Comparison of ENCODE assay signal across 9 mouse cellular contexts in genomic region chr14:28057885-28058860, GRCm38 (mm10).
DNase-seq lines count a peak whose midpoint lies in the region; ATAC-seq and TF ChIP-seq lines count a peak whose summit lies in the region.
"Had no signal": no experiment of that assay in that cellular context is flagged by ENCODE, and none has a peak within 500 bp of the region (broad histone marks: within the 10 kb centered on the region; RNA-seq: fewer than 3 reads in every experiment).

No protein-coding gene starts in this region.

- H3K9ac ChIP-seq in embryonic facial prominence, embryonic 15.5 days, result no peak overlapping the region
- no peak overlapping the region for H3K9ac ChIP-seq in heart, embryonic 16.5 days (ENCODE audit: low read length)
- no peak overlapping the region for H3K9ac ChIP-seq in lung, embryonic 14.5 days

- peak; percentile 24 for DNase-seq in kidney, postnatal 14 days
- no peak for DNase-seq in kidney, adult 9 months
- DNase-seq in lung, embryonic 14.5 days, result peak; percentile 88
- peak; percentile 42 for DNase-seq in ovary, postnatal 14 days (ENCODE audit: low spot score)
- no peak for DNase-seq in cerebellum, adult 8-10 months
- DNase-seq in adipocyte (ENCODE audit: low spot score), result no peak

- no peaks in the 10 kb centered on the region for H3K27me3 ChIP-seq in embryonic facial prominence, embryonic 15.5 days
- 0 out of 2 replicates have a peak, but pooled peaks cover 2% of the 10 kb centered on the region for H3K27me3 ChIP-seq in heart, embryonic 16.5 days (ENCODE audit: control insufficient read depth, insufficient read depth, low read length)
- no peaks in the 10 kb centered on the region for H3K27me3 ChIP-seq in lung, embryonic 14.5 days (ENCODE audit: insufficient read depth, low read length)
- H3K27me3 ChIP-seq: megakaryocyte, embryonic 14.5 days had no signal

- no peaks in the 10 kb centered on the region for H3K9me3 ChIP-seq in embryonic facial prominence, embryonic 15.5 days (replicated peaks)
- no peaks in the 10 kb centered on the region for H3K9me3 ChIP-seq in heart, embryonic 16.5 days (replicated peaks; ENCODE audit: control insufficient read depth, low read length)
- H3K9me3 ChIP-seq in lung, embryonic 14.5 days (ENCODE audit: low read depth, low read length), result no peaks in the 10 kb centered on the region
- H3K9me3 ChIP-seq: megakaryocyte, embryonic 14.5 days had no signal

- ATAC-seq in embryonic facial prominence, embryonic 15.5 days (ENCODE audit: insufficient number of reproducible peaks, low FRiP score, low TSS enrichment, low read depth), result peak; percentile 39; the same call in 1 of the 2 replicates
- peak; percentile 23; the same call in 1 of the 2 replicates for ATAC-seq in heart, embryonic 16.5 days (replicated peaks; ENCODE audit: extremely low read depth, insufficient read depth, low FRiP score)
- peak; percentile 93 for ATAC-seq in lung, embryonic 14.5 days (ENCODE audit: insufficient read depth)

- no peak overlapping the region for H3K4me2 ChIP-seq in embryonic facial prominence, embryonic 15.5 days (replicated peaks)
- H3K4me2 ChIP-seq in heart, embryonic 16.5 days (ENCODE audit: low read depth, low read length), result no peak overlapping the region; the same call in 1 of the 2 replicates
- H3K4me2 ChIP-seq in lung, embryonic 14.5 days, result peak overlapping the region; percentile 42

- WGBS in embryonic facial prominence, embryonic 15.5 days, result 19% methylated on average over 18 of the region's 18 CpGs
- 36% methylated on average over 18 of the region's 18 CpGs for WGBS in heart, embryonic 16.5 days
- WGBS in lung, embryonic 14.5 days, result 13% methylated on average over 18 of the region's 18 CpGs

- peaks cover 7% of the 10 kb centered on the region; the same call in 1 of the 2 replicates for H3K4me1 ChIP-seq in embryonic facial prominence, embryonic 15.5 days
- H3K4me1 ChIP-seq in heart, embryonic 16.5 days (ENCODE audit: control insufficient read depth, insufficient read depth, low read length), result peaks cover 6% of the 10 kb centered on the region
- H3K4me1 ChIP-seq in lung, embryonic 14.5 days (ENCODE audit: insufficient read depth), result peaks cover 18% of the 10 kb centered on the region
- H3K4me1 ChIP-seq: megakaryocyte, embryonic 14.5 days had no signal

- no peak overlapping the region; the same call in 1 of the 2 replicates for H3K27ac ChIP-seq in embryonic facial prominence, embryonic 15.5 days (replicated peaks)
- 0 out of 2 replicates have a peak overlapping the region, but pooled peaks have one; percentile 10 for H3K27ac ChIP-seq in heart, embryonic 16.5 days (ENCODE audit: low read length)
- peak overlapping the region; percentile 88 for H3K27ac ChIP-seq in lung, embryonic 14.5 days (ENCODE audit: low read depth)

- no peak for TF ChIP-seq CTCF in lung, embryonic 14.5 days (IDR thresholded peaks at IDR 0.05; ENCODE audit: low read depth)

- no peaks in the 10 kb centered on the region for H3K36me3 ChIP-seq in embryonic facial prominence, embryonic 15.5 days
- H3K36me3 ChIP-seq in heart, embryonic 16.5 days (ENCODE audit: control insufficient read depth, insufficient read depth), result no peaks in the 10 kb centered on the region
- no peaks in the 10 kb centered on the region for H3K36me3 ChIP-seq in lung, embryonic 14.5 days (ENCODE audit: insufficient read depth)

- H3K4me3 ChIP-seq in embryonic facial prominence, embryonic 15.5 days (replicated peaks), result no peak overlapping the region
- H3K4me3 ChIP-seq in heart, embryonic 16.5 days (ENCODE audit: low read length), result no peak overlapping the region
- no peak overlapping the region for H3K4me3 ChIP-seq in lung, embryonic 14.5 days (ENCODE audit: low read depth, low read length)
- H3K4me3 ChIP-seq: megakaryocyte, embryonic 14.5 days had no signal

Comparison
In these comparisons a context has a peak if more than half of its experiments do, and no peak if none do; other contexts are left out.
1. DNase-seq: peak in kidney, postnatal 14 days (single experiment), lung, embryonic 14.5 days (single experiment) and ovary, postnatal 14 days (single experiment); none in kidney, adult 9 months (single experiment), cerebellum, adult 8-10 months (single experiment) and adipocyte (single experiment).
2. ATAC-seq: peak in every context shown above with its lines; median percentile 93 in lung, embryonic 14.5 days; 39 in embryonic facial prominence, embryonic 15.5 days; 23 in heart, embryonic 16.5 days.